Comparison of ENCODE assay signal across 9 mouse cellular contexts in the genomic region with DNA sequence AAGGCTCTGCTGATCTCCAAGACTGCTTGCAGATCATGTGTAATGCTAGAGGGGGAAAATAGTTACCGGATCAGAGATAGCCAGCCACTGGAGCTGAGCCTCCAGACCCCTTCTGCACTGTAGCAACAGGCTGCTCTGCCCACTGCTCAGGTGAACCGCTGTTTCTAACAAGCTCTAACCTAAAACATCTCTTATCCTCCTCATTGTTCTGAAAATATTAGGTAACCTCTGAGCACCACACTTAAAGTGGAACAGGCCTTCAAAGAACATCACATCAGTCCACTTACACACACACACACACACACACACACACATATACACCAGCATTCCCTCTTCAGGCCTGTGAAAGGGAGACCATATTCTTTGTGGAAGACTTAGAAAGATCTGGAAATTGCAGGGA. TPM values are rescaled to one million over a fixed set of nuclear protein-coding genes. Genes with fewer than 3 reads are reported as not detected.
DNase-seq lines count a peak whose midpoint lies in the region; ATAC-seq and TF ChIP-seq lines count a peak whose summit lies in the region.
"Had no signal": no experiment of that assay in that cellular context is flagged by ENCODE, and none has a peak within 500 bp of the region (broad histone marks: within the 10 kb centered on the region; RNA-seq: fewer than 3 reads in every experiment).

No protein-coding gene starts in this region.

- 0 out of 2 replicates have a peak overlapping the region, but pooled peaks have one; percentile 8 for H3K27ac ChIP-seq in hindbrain, embryonic 13.5 days
- no peak overlapping the region for H3K27ac ChIP-seq in hindbrain, embryonic 12.5 days
- peak overlapping the region; percentile 98 for H3K27ac ChIP-seq in ES-Bruce4 (ENCODE audit: insufficient read depth, low read length)
- H3K27ac ChIP-seq in limb, embryonic 10.5 days, result peak overlapping the region; percentile 73; the same call in 1 of the 2 replicates
- H3K27ac ChIP-seq: lung, embryonic 15.5 days had no signal

- no peaks in the 10 kb centered on the region for H3K9me3 ChIP-seq in hindbrain, embryonic 13.5 days
- H3K9me3 ChIP-seq in hindbrain, embryonic 12.5 days (replicated peaks), result no peaks in the 10 kb centered on the region
- no peaks in the 10 kb centered on the region for H3K9me3 ChIP-seq in ES-Bruce4 (replicated peaks; ENCODE audit: control insufficient read depth, insufficient read depth, low read length, poor library complexity, severe bottlenecking)
- H3K9me3 ChIP-seq in limb, embryonic 10.5 days (replicated peaks), result no peaks in the 10 kb centered on the region
- H3K9me3 ChIP-seq: lung, embryonic 15.5 days had no signal

- no peak for TF ChIP-seq CTCF in ES-Bruce4 (IDR thresholded peaks at IDR 0.05; ENCODE audit: low read depth, low read length)

- TF ChIP-seq EP300 in ES-Bruce4 (IDR thresholded peaks at IDR 0.05; ENCODE audit: insufficient read depth, low read depth, low read length), result no peak

- no peak for TF ChIP-seq POLR2A in ES-Bruce4 (IDR thresholded peaks at IDR 0.05; ENCODE audit: insufficient read depth, low read length)

- no peak overlapping the region for H3K9ac ChIP-seq in hindbrain, embryonic 13.5 days
- no peak overlapping the region for H3K9ac ChIP-seq in hindbrain, embryonic 12.5 days
- peak overlapping the region; percentile 94 for H3K9ac ChIP-seq in ES-Bruce4 (ENCODE audit: low read depth, poor library complexity, severe bottlenecking)
- H3K9ac ChIP-seq: lung, embryonic 15.5 days had no signal

- no peak for ATAC-seq in hindbrain, embryonic 13.5 days (ENCODE audit: low FRiP score)
- no peak for ATAC-seq in hindbrain, embryonic 12.5 days (ENCODE audit: low FRiP score)

- H3K36me3 ChIP-seq in hindbrain, embryonic 13.5 days, result no peaks in the 10 kb centered on the region
- H3K36me3 ChIP-seq in hindbrain, embryonic 12.5 days, result no peaks in the 10 kb centered on the region
- peaks cover 8% of the 10 kb centered on the region for H3K36me3 ChIP-seq in ES-Bruce4 (ENCODE audit: control insufficient read depth, insufficient read depth, low read length, poor library complexity, severe bottlenecking)
- peaks cover 4% of the 10 kb centered on the region; the same call in 1 of the 2 replicates for H3K36me3 ChIP-seq in limb, embryonic 10.5 days
- H3K36me3 ChIP-seq: lung, embryonic 15.5 days had no signal

- H3K4me1 ChIP-seq in hindbrain, embryonic 13.5 days (replicated peaks), result peaks cover 18% of the 10 kb centered on the region
- H3K4me1 ChIP-seq in hindbrain, embryonic 12.5 days, result peaks cover 17% of the 10 kb centered on the region
- no peaks in the 10 kb centered on the region for H3K4me1 ChIP-seq in ES-Bruce4 (ENCODE audit: control insufficient read depth, insufficient read depth, low read length)
- H3K4me1 ChIP-seq in limb, embryonic 10.5 days, result peaks cover 23% of the 10 kb centered on the region

- no peak overlapping the region for H3K4me2 ChIP-seq in hindbrain, embryonic 13.5 days
- H3K4me2 ChIP-seq in hindbrain, embryonic 12.5 days (replicated peaks), result no peak overlapping the region
- H3K4me2 ChIP-seq: lung, embryonic 15.5 days had no signal

- no peak overlapping the region for H3K4me3 ChIP-seq in hindbrain, embryonic 13.5 days
- H3K4me3 ChIP-seq in hindbrain, embryonic 12.5 days, result no peak overlapping the region
- H3K4me3 ChIP-seq in ES-Bruce4 (ENCODE audit: low read depth, low read length), result no peak overlapping the region
- no peak overlapping the region for H3K4me3 ChIP-seq in limb, embryonic 10.5 days
- H3K4me3 ChIP-seq: erythroblast, embryonic 14.5 days; lung, embryonic 15.5 days had no signal

- DNase-seq in A20 (ENCODE audit: low read depth, low spot score), result peak; percentile 66
- DNase-seq in limb, embryonic 10.5 days (ENCODE audit: low spot score), result no peak
- DNase-seq in layer of hippocampus, postnatal 25 days (ENCODE audit: extremely low spot score in 1 of 2, low spot score in 1 of 2), result no peak
- no peak for DNase-seq in adrenal gland, postnatal 4 days (ENCODE audit: low spot score in 2 of 2)

- no peaks in the 10 kb centered on the region for H3K27me3 ChIP-seq in hindbrain, embryonic 13.5 days
- peaks cover 8% of the 10 kb centered on the region; the same call in 1 of the 2 replicates for H3K27me3 ChIP-seq in hindbrain, embryonic 12.5 days
- H3K27me3 ChIP-seq in ES-Bruce4 (ENCODE audit: control insufficient read depth, insufficient read depth, low read length, poor library complexity, severe bottlenecking), result no peaks in the 10 kb centered on the region
- peaks cover 11% of the 10 kb centered on the region; the same call in 1 of the 2 replicates for H3K27me3 ChIP-seq in limb, embryonic 10.5 days (ENCODE audit: low read depth, poor library complexity, severe bottlenecking)
- H3K27me3 ChIP-seq: lung, embryonic 15.5 days had no signal

- WGBS in hindbrain, embryonic 13.5 days, result 69% methylated on average over 2 of the region's 2 CpGs
- 78% methylated on average over 2 of the region's 2 CpGs for WGBS in hindbrain, embryonic 12.5 days
- 72% methylated on average over 2 of the region's 2 CpGs for WGBS in limb, embryonic 10.5 days

RNA-seq across cellular contexts. Expression of a gene that starts 2.7 kb away (rescaled TPM):
- 43.5 and 47.4 TPM in 2 replicates for polyA plus RNA-seq in hindbrain, embryonic 13.5 days (2015; fragmentation: Nextera tagmentation; extraction: Ambion mirVana)
- polyA plus RNA-seq in hindbrain, embryonic 12.5 days (2016; fragmentation: Nextera tagmentation; extraction: Ambion mirVana), result 43.0 and 43.4 TPM in 2 replicates
- 34.6 and 42.1 TPM in 2 replicates for polyA plus RNA-seq in ES-Bruce4 (2011; ENCODE audit: insufficient read depth, insufficient read length, low read depth, missing spikeins)
- polyA plus RNA-seq in limb, embryonic 10.5 days (2016; fragmentation: Nextera tagmentation; extraction: Ambion mirVana), result 64.2 and 64.4 TPM in 2 replicates
- 10 to 100 TPM; 24.2 to 31.2 TPM for total RNA-seq in layer of hippocampus, postnatal 25 days (2021)
- total RNA-seq in adrenal gland, postnatal 4 days (2021), result 10 to 100 TPM; 29.9 TPM
